Mouse (Mus musculus) neural tube, embryonic 12.5 days (tissue): ENCODE data around the gene Wnt10b. TPM values are rescaled to one million over a fixed set of nuclear protein-coding genes. Genes with fewer than 3 reads are reported as not detected.

Source experiments
- ATAC-seq: fragments of 200-750 bp; cut with Nextera tagmentation; 2 replicates; pipeline ENCODE4 v1.8.0; 2017; ENCODE audit warnings: low read depth, mild to moderate bottlenecking, moderate TSS enrichment, moderate library complexity; ENCODE audit not compliant: low FRiP score
- H3K27ac ChIP-seq: fragments of 300-500 bp; sonication (generic); 2 replicates; pipeline ENCODE4 v1.5.1; 2016
- H3K27me3 ChIP-seq: fragments of 300-500 bp; sonication (generic); replicated peaks from 2 replicates; pipeline ENCODE4 v1.6.1; 2016; ENCODE audit warnings: mild to moderate bottlenecking
- H3K36me3 ChIP-seq: fragments of 300-500 bp; sonication (generic); 2 replicates; pipeline ENCODE4 v1.6.1; 2016; ENCODE audit warnings: mild to moderate bottlenecking
- H3K4me1 ChIP-seq: fragments of 300-500 bp; sonication (generic); 2 replicates; pipeline ENCODE4 v1.6.1; 2016
- H3K4me2 ChIP-seq: fragments of 300-500 bp; sonication (generic); replicated peaks from 2 replicates; pipeline ENCODE4 v1.6.1; 2016; ENCODE audit warnings: mild to moderate bottlenecking
- H3K4me3 ChIP-seq: fragments of 300-500 bp; sonication (generic); 2 replicates; pipeline ENCODE4 v1.5.1; 2016
- H3K9ac ChIP-seq: fragments of 300-500 bp; sonication (generic); 2 replicates; pipeline ENCODE4 v1.6.1; 2016; ENCODE audit warnings: mild to moderate bottlenecking
- H3K9me3 ChIP-seq: fragments of 300-500 bp; sonication (generic); 2 replicates; pipeline ENCODE4 v1.6.1; 2016; ENCODE audit warnings: mild to moderate bottlenecking
- WGBS: fragments of 180-500 bp; shearing (Covaris S2); methylation state at CpG from one replicate; pipeline ENCODE4 v1.1.7; 2016; 5-methylcytosine and 5-hydroxymethylcytosine counted together
- polyA plus RNA-seq: library from polyadenylated mRNA; unstranded; fragments of >200 nt; fragmentation: Nextera tagmentation; extraction: Ambion mirVana; gene quantifications from 2 replicates; pipeline ENCODE4 v1.2.1, GENCODE M21; 2016

Wnt10b gene
- polyA plus RNA-seq, 1 experiment from 2014 or later: 0.53 TPM

DNA sequence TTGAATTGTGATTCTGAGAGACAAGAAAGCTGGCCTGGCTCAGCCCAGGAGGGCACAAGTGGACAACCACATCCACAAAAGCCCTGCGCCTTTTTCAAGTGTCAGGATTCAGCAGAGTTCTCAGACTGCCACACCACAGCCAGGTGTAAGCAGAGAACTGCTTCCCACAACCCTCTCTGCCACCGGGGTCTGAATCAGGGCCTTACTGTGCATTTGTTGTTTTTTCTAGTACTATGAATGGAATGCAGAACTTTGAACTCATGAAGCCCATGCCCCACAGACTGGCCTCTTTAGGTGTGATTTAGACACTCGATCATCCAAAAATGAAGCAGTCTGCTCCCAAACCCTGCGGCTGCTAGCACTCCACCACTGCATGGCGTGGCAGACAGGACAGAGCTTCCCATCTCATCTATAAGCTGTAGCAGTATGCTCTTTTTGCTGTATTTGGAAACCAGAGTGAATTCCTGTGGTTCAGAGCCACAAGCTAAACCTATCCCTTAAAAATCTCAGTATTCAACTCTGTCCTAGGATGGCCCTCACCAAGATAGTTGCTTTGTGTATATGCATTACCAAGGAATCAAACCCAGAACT lies 43.9 kb downstream of the Wnt10b start:
- H3K4me2 ChIP-seq: no peak overlapping the region
- H3K27me3 ChIP-seq: no peaks in the 10 kb centered on the region
- no peak for ATAC-seq
- H3K9me3 ChIP-seq: no peaks in the 10 kb centered on the region
- 89% methylated on average over 5 of the region's 5 CpGs for WGBS
- peaks cover 34% of the 10 kb centered on the region for H3K36me3 ChIP-seq
- H3K4me3 ChIP-seq: no peak overlapping the region
- no peak overlapping the region for H3K9ac ChIP-seq
- no peak overlapping the region for H3K27ac ChIP-seq
- no peaks in the 10 kb centered on the region for H3K4me1 ChIP-seq

DNA sequence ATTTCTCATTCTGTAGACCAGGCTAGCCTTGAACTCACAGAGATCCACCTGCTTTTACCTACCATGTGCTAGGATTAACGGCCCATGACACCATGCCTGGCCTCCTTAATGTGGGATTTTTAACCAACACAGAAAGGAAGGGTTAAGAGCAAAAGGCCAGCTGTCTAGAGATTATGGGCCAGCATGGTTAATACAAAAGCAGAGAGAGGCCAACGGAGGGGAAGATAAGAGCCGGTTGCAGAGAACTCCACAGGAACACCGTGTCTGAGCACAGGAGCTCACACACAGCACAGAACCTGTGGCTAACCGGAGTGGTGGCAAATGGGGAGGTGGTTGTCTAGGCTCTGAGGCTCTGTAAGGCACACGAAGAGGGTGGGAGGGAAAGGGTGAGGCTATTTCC lies 44.6 kb downstream of the Wnt10b start:
- no peak overlapping the region for H3K4me3 ChIP-seq
- H3K4me2 ChIP-seq: no peak overlapping the region
- H3K9me3 ChIP-seq: no peaks in the 10 kb centered on the region
- WGBS: 79% methylated on average over 6 of the region's 6 CpGs
- peaks cover 27% of the 10 kb centered on the region for H3K36me3 ChIP-seq
- no peak overlapping the region for H3K27ac ChIP-seq
- no peaks in the 10 kb centered on the region for H3K27me3 ChIP-seq
- 0 out of 2 replicates have a peak, but pooled peaks cover 1% of the 10 kb centered on the region for H3K4me1 ChIP-seq
- no peak for ATAC-seq
- no peak overlapping the region for H3K9ac ChIP-seq

DNA sequence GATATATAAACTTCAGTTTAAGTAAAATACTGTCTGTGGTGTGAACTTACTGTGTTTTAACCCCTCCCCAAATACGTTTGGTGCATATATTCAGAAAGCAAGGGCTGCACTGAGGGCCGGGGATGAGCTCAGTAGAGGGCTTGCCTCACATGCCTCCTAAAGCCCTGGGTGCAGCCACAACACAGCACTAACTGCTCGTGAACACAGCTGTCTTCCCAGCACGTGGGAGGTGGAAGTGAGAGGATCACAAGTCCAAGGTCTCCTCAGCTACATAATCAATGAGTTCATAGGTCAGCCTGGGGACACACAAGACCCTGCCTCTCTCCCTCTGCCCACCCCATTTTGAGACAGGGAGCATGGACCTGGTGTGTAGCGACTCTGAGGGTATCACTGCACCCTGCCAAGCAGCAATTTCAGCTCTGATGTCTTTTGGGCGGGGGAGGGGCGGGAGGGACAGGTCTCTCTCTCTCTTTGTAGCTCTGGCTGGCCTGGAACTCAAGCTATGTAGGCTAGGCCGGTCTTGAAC lies 45.9 kb downstream of the Wnt10b start:
- Histone ChIP-seq H3K9ac (no peak overlapping the region), H3K9me3 (no peaks in the 10 kb centered on the region), H3K36me3 (peaks cover 15% of the 10 kb centered on the region), H3K4me2 (no peak overlapping the region), H3K4me1 (peaks cover 14% of the 10 kb centered on the region), H3K27ac (no peak overlapping the region), H3K27me3 (no peaks in the 10 kb centered on the region), H3K4me3 (no peak overlapping the region)
- 60% methylated on average over 8 of the region's 8 CpGs for WGBS
- ATAC-seq: no peak

DNA sequence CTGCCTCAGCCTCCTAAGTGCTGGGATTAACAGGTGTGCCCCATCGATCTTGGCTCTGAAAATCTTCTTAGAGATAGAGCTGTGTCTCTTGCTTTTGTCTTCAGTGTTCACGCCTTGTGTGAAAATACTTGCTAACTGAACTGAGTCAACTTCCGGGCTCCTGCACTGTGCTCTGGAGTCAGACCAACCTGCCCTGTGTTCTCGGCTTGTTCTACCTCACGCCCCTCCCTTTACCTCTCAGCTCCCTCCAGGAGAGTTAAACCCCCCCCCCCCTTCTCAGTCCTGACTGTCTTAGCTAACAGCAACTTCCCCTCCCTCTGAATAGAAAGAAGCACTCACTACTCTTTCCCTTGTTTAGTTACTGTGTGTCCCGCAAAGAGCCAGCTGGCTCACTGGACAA lies 47.2 kb downstream of the Wnt10b start:
- Histone ChIP-seq H3K9ac (no peak overlapping the region), H3K27me3 (peaks cover 9% of the 10 kb centered on the region; the same call in 1 of the 2 replicates), H3K36me3 (peaks cover 2% of the 10 kb centered on the region), H3K4me2 (no peak overlapping the region), H3K9me3 (no peaks in the 10 kb centered on the region), H3K4me3 (no peak overlapping the region), H3K4me1 (peaks cover 19% of the 10 kb centered on the region), H3K27ac (no peak overlapping the region)
- 86% methylated on average over 6 of the region's 6 CpGs for WGBS
- no peak for ATAC-seq

DNA sequence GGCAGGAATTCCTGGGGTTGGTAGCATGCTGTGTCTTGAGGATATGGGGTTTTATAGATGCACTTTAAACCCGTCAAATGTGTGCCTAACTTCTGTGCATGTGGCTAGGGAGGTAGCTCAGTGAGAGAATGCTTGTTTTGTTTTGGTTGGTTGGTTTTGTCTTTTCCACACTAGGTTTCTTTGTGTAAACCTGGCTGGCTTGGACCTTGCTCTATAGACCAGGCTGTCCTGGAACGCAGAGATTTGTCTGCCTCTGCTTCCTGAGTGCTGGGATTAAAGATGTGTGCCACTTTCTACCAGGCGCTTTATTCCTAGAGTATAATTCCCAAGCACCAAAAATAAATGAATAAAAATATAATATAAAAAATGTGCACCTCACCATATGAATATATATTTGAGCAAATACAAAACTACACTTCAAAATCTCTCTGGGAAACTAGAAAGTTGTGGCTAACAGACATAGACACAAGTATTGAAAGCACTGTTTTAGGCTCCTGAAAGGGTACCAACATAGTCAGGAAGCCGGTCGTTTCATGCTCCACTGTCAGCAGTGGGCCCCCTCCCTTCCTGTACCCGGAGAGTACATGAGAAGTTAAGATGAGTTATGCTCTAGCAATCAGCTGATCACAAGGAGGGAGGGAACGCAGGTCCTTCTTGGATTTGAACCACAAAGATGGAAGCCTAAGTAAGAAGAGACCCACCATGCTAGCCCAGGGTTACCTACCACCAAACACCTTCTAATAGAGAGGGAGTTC lies 48.0 kb downstream of the Wnt10b start:
- Histone ChIP-seq H3K9ac (no peak overlapping the region), H3K9me3 (no peaks in the 10 kb centered on the region), H3K4me2 (no peak overlapping the region), H3K4me3 (no peak overlapping the region), H3K4me1 (peaks cover 19% of the 10 kb centered on the region), H3K27ac (no peak overlapping the region), H3K36me3 (no peaks in the 10 kb centered on the region), H3K27me3 (peaks cover 9% of the 10 kb centered on the region; the same call in 1 of the 2 replicates)
- WGBS: 67% methylated on average over 7 of the region's 7 CpGs
- no peak for ATAC-seq

DNA sequence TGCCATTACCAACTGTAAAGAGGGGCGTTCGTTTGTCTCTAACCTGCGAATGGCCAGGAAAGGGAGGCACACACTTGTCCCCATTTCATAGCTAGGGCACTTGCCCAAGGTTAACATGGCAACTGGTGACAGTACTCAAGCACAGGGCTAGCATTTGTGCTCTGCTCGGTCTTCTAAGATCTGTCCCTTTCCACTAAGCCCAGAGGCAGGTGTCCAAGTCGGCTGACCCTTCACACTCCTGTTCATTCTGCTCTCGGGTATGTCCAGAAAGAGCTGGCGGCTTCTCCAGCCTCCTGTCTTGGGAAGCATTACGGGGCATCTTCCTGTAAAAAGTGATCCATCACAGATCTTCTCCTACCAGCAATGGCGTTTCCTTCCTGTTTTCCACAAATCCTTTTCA lies 49.6 kb downstream of the Wnt10b start:
- no peak for ATAC-seq
- H3K4me3 ChIP-seq: peak overlapping the region; percentile 42; the same call in 1 of the 2 replicates
- H3K4me1 ChIP-seq: peaks cover 19% of the 10 kb centered on the region
- H3K27me3 ChIP-seq: peaks cover 9% of the 10 kb centered on the region; the same call in 1 of the 2 replicates
- WGBS: 42% methylated on average over 9 of the region's 9 CpGs
- no peak overlapping the region for H3K27ac ChIP-seq
- H3K36me3 ChIP-seq: no peaks in the 10 kb centered on the region
- H3K4me2 ChIP-seq: peak overlapping the region; percentile 93
- no peaks in the 10 kb centered on the region for H3K9me3 ChIP-seq
- no peak overlapping the region for H3K9ac ChIP-seq

DNA sequence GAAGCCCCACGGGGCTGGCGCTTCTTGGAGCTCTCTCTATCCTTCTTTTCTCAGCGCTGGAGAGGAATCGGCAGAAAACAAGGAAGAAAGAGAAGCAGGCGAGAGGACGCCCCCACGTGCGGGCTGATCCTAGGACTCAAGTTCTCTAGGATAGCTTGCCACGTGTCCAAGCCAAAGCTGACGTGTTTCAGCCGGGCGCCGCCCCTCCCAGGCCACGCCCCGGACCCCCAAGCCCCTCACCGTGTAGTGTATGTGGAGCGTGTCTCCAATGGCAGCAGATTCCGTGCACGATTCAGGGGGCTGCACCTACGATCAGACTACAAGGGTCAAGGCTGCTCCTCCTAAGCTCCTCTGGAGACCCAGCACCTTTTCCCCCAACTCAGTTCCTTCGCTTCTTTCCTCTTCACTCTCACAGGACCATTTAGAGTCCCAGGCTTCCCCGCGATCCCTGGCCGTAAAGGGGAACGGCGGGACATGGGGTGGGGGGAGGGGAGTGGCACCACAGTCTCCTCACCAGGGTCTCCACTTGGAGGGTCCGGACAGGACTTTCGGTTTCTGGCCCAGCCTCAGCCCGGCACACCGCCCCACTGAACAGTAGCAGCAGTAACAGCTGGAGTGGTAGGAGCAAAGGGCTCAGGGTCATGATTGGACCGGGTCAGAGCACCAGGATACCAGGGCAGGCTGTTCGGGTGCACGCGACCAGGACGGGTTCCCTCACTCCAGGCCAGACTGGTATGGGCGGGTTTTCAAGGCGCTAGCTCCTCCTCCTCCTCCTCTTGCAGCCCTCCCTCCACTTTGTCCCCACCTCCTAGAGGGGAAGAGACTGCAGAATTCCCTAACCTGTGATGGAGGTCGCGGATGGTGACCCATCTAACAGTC lies 50.3 kb downstream of the Wnt10b start, which contains the start of gene Fkbp11:
Gene Fkbp11 (minus strand): TSS at position 756 of the 879 bp plus-strand sequence.
- Histone ChIP-seq H3K9me3 (no peaks in the 10 kb centered on the region), H3K27me3 (peaks cover 9% of the 10 kb centered on the region; the same call in 1 of the 2 replicates), H3K36me3 (no peaks in the 10 kb centered on the region), H3K27ac (no peak within 1 kb of the TSS), H3K4me2 (peak within 1 kb of the TSS; percentile 93), H3K4me1 (peaks cover 19% of the 10 kb centered on the region), H3K9ac (peak within 1 kb of the TSS; percentile 58), H3K4me3 (peak within 1 kb of the TSS; percentile 42)
- WGBS: 2% methylated on average over 39 of the region's 39 CpGs
- ATAC-seq: peak; percentile 82

DNA sequence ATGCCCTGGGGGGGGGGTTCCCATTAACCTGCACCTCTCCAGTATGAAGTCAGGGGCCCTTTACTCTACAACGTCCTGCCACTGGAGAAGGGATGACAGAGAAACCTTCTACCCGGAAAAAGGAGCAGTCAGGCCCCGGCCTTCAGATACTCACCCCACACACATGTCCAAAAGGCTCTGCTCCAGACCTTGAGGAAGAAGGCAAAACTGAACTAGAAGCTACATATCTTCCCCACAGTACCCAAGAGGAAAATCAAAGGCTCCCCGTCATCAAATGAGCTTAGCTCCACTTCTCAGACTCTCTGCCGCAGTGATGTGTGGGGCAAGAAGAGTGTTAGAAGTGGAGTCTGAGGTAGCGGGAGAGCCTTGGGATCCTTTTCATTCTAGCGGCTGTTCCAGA lies 51.2 kb downstream of the Wnt10b start:
- Histone ChIP-seq H3K36me3 (no peaks in the 10 kb centered on the region), H3K27ac (no peak overlapping the region), H3K9me3 (no peaks in the 10 kb centered on the region), H3K4me3 (0 out of 2 replicates have a peak overlapping the region, but pooled peaks have one; percentile 42), H3K4me1 (peaks cover 19% of the 10 kb centered on the region), H3K27me3 (peaks cover 9% of the 10 kb centered on the region; the same call in 1 of the 2 replicates), H3K9ac (no peak overlapping the region), H3K4me2 (peak overlapping the region; percentile 93)
- ATAC-seq: no peak
- 39% methylated on average over 7 of the region's 7 CpGs for WGBS

DNA sequence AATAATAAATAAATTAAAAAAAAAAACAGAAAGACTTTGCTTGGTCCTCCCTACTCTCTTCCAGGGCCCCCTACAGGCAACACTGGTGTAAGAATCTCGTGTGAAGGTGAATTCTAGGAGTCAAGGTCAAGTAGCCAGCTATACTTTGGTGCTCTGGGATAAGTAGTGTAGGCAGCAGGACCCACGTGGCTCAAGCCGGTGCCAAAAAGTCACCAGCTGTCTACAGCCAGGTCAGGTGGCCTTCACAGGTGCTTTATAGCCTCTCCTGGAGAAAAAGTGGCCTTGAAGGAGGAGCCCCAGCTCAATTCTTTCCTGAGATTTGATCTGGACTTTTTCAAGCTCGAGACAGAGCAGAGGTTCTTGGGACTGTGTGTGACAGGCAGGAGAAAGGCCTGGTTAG lies 51.9 kb downstream of the Wnt10b start:
- H3K9ac ChIP-seq: no peak overlapping the region
- no peak for ATAC-seq
- WGBS: 80% methylated on average over 4 of the region's 4 CpGs
- H3K36me3 ChIP-seq: no peaks in the 10 kb centered on the region
- H3K4me2 ChIP-seq: peak overlapping the region; percentile 93; the same call in 1 of the 2 replicates
- no peak overlapping the region for H3K4me3 ChIP-seq
- H3K27me3 ChIP-seq: peaks cover 9% of the 10 kb centered on the region; the same call in 1 of the 2 replicates
- H3K4me1 ChIP-seq: peaks cover 19% of the 10 kb centered on the region
- no peak overlapping the region for H3K27ac ChIP-seq
- H3K9me3 ChIP-seq: no peaks in the 10 kb centered on the region

DNA sequence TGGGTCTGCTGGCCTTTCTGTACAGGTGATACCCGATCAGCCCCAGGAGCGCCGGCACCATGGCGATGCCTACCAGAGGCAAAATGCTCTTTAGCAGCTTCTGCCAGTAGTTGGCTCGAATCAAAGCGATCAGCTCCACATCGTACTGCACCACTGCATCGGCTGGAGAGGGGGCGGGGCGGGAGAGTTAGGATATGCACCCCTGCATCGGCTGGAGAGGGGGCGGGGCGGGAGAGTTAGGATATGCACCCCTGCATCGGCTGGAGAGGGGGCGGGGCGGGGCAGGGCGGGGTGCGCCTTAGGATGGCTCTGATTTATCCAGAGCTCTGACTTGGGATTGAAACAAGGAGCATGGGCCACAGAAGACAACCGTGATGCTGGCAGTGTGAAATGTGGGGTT lies 53.5 kb downstream of the Wnt10b start:
- H3K27me3 ChIP-seq: peaks cover 9% of the 10 kb centered on the region; the same call in 1 of the 2 replicates
- no peak overlapping the region for H3K9ac ChIP-seq
- no peaks in the 10 kb centered on the region for H3K36me3 ChIP-seq
- no peaks in the 10 kb centered on the region for H3K9me3 ChIP-seq
- peaks cover 19% of the 10 kb centered on the region for H3K4me1 ChIP-seq
- H3K4me3 ChIP-seq: no peak overlapping the region
- whole genome bisulfite sequencing: 30% methylated on average over 19 of the region's 19 CpGs
- H3K27ac ChIP-seq: no peak overlapping the region
- peak overlapping the region; percentile 23; the same call in 1 of the 2 replicates for H3K4me2 ChIP-seq
- no peak for ATAC-seq

DNA sequence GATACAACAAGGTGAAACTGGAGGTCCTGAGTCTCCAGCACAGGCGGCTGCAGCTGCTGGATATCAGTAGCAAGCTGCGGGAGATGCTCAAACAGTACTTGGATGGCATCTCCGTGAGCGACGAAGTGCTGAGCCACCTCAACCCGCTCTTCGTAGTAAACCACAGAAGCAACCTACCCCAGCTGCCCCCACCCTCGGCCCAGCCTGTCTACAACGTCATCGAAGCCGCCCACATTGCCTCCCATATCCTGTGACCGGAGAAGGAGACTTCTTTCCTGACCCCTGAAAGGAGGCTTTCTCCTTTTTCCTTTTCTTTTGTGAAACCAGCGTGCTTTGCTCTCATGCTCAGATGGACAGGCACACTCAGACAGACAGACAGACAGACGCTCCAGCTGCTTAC lies 55.1 kb downstream of the Wnt10b start:
- H3K4me3 ChIP-seq: no peak overlapping the region
- H3K36me3 ChIP-seq: no peaks in the 10 kb centered on the region
- H3K9me3 ChIP-seq: no peaks in the 10 kb centered on the region
- H3K9ac ChIP-seq: no peak overlapping the region
- ATAC-seq: no peak
- H3K4me2 ChIP-seq: no peak overlapping the region
- no peak overlapping the region for H3K27ac ChIP-seq
- WGBS: 69% methylated on average over 14 of the region's 14 CpGs
- H3K27me3 ChIP-seq: peaks cover 9% of the 10 kb centered on the region; the same call in 1 of the 2 replicates
- peaks cover 12% of the 10 kb centered on the region for H3K4me1 ChIP-seq
